Mouse (Mus musculus) adrenal gland, adult 2 months (tissue): ENCODE measurements around the gene Tec. TPM values are rescaled to one million over a fixed set of nuclear protein-coding genes. Genes with fewer than 3 reads are reported as not detected.

Experiments
- DNase-seq: peaks from one replicate; pipeline ENCODE4 v3.0.0; 2021
- polyA plus RNA-seq: library from polyadenylated mRNA; depleted of rRNA; stranded (reverse); fragments of >200 nt; gene quantifications from 2 replicates; pipeline ENCODE4 v1.2.3, GENCODE M21; 2012; rRNA removed
- total RNA-seq, 2 experiments: library from RNA; stranded (reverse); gene quantifications; 2 replicates each; pipeline ENCODE4 v1.2.3; 2021

Tec gene
- total and polyA plus RNA-seq, 3 experiments = 0.26 to 3.1 (median 2.9) TPM

DNA sequence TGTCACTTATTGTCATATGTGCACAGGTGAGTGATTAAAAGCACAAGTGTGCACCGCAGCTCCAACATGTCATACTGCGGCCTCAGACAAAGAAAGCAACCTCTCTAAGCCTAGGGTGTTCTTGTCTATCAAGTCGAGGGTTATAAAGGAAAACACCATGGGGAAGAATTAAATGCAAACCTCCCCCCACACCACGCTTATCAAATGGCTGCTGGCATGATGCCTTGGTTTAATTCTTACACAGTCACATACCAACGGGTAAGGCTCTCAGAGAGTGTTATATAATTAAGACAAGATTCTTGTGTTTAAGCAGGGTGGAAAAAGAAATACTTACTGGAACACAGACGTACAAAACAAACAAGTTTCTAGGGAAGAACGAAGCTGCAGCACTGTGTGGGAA is 132.5 kb downstream of the Tec start:
- DNase-seq = no peak

DNA sequence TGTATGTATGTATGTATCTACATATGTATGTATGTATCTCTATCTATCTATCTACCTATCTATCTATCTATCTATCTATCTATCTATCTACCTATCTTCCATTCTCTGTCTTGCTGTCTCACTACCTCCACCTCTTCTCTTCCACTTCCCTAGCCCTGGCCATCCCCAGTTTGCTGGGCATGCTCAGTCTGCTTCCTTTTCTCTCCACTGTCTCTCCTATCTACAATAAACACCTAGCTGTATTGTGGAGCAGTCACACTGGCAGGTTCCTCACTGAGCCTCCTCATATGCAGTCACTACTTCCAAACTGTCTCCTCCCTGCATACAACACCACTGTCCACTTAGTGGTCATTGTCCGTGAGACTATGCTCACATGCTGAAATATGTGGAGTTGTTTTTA is 135.4 kb downstream of the Tec start:
- no peak for DNase-seq

DNA sequence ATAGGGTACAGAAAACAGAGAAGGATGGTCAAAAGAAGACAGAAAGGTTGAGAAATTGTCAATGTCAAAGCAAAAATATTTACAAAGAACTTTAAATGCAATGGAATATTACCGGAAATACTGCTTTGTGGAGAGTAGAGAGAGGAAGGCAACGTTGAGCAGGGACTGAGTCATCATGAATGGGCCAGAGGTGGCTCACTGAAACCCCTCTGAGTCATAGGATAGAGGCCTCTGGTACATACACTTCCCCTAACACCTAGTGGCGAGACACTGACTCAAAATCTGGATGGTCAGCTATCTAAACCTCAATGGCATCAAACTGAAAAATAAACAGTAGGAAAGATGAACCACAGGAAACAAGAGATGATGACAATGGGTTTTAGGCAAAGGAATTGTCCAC is 142.9 kb downstream of the Tec start:
- DNase-seq = no peak

DNA sequence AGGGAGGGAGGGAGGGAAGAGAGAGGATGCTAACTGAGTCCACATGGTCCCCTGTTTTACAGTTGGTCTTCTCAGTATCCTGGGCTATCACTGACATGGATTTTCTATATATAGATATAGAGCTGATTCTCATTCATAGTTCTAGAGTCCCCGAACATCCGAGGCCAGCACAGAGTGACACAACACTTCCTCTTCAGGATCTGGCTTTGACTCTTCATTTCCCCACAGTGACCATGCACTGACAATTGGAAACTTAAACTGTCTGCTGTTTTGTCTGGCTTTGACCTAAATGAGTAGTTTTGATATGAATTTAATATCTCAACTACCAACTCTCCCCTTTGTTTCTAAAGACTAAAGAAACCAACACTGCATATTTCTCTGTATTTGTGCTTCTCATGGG is 144.9 kb downstream of the Tec start:
- no peak for DNase-seq

DNA sequence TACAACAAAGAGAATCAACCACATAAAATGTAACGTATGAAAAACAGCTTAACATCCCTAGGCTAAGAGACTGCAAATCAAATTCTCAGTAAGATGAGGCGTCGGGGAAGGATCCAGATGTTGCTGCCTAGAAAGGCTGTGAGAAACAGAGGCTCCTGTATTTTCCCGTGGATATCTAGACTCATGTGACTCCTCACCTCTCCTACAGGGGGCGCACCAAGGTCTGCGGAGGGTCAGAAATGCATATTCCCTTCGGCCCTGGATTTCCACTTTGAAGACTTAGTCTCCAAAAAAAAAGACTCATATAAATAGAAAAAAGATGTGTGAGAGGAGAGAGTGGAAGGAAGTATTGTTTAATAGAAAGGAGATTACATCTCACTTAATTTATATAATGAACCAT is 147.7 kb downstream of the Tec start:
- DNase-seq = no peak

DNA sequence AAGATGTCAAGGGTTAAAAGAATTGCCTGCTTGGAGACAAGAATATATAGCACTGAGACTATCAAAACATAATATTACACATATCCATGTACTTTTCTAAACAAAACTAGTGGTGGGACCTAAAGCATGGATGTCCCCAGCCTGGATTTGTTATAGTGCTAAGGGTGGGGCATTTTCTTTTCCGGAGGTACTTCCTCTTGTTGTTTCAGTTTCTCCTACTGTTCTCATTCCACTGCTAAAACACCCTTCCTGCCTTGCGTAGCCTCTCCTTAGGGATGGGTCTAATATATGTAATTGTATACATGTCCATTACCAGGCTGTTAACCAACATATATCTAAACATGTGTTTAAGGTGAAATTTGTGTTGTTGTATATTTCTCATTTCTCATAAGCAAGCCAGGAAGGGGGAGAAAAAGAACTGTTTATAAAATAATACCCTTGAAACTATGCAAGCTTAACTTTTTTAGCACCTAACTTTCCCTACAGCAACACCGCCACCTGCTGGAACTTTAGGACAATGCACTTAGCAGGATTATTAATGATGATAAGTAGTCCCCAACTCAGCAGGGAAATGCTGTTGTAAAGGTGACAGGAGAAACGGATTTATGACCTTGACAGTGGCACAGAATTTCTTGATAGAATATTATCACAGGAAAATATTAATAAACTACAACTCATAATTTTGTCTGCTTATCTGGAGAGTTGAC is 157.6 kb downstream of the Tec start:
- DNase-seq = peak; percentile 35

DNA sequence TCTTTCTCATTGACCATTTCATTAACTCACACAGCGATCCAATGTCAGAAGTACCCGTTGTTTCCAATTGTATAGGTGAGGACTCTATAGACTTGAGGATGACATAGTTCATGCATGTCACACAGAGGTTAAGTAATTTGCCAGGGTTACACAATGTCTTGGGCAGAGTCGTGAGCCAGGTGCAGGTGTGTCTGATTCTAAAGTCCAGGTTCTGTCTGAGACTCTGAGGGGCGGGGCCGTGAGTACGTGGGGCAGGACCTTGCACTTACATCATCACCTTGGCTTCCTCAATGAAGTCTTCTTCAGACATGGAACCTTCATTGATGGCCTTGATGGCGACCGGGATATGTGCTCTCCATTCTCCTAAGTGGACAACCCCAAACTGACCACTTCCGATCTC is 158.3 kb downstream of the Tec start:
- no peak for DNase-seq

DNA sequence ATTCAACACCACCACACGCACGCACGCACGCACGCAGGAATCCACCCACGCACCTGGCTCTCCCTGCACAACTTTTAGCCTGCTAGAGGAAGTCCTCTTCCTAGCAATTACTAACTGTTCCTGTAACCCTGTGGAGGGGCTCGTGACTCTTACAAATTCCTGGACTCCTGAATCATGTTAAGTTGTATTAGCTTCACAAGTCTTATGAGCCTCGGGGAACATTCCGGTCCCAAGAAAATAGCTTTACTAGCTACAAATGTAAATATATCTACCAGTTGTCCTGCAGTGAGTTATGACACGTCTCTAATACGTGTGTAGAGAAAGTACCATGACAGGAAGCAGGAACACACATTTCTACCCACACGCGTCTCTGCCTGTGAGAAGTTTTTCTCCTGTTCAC is 158.8 kb downstream of the Tec start:
- no peak for DNase-seq

DNA sequence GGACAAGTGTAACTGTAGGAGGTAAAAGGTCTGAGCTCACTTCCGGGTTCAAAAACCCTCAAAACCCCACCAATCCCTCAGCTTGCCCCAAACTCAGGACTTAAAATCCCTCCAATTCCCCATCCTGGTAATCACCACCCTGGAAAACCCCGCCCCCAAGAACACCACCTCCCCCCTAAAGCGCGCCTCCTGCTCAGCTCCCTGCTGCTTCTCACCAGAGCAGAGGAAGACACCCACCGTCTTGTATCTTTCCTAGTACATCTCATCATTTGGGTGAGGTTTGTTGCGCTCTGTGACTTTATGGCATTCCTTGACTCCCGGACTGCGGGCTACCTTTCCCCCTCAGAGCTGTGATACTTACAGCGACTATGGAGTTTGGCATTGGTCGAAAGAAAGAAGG is 161.6 kb downstream of the Tec start:
- DNase-seq = no peak

DNA sequence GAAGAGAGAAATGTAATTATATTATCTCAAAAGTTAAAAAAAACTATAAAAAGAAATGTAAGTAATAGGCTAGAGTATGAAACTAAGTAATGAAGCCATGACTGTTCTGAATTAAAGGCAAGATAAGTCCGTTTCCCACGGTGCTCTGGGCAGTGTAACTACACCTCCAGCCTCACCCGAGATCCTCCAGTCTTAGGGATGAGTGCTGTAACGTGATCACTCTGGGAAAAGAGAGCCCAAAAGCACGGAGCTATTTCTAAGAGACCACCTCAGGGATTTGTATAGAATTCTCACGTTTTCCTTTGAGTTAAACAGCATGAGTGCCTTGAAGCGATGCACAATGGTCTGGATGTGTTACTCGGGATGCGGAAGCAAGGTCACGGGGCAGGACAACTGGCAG is 162.2 kb downstream of the Tec start:
- no peak for DNase-seq

Other genes starting within 250 kb of the Tec start
- not detected for gene Cnga1, start 224.2 kb downstream of the Tec start, total RNA-seq
- gene Cnga1, start 224.2 kb downstream of the Tec start, polyA plus RNA-seq = not detected in 2 replicates
- 1 to 10 TPM in 1 of 2 experiments, under 1 TPM in 1; 0.38 to 2.8 TPM for gene Nipal1, start 220.7 kb downstream of the Tec start, total RNA-seq
- 0.15 and 0.32 TPM in 2 replicates for gene Nipal1, start 220.7 kb downstream of the Tec start, polyA plus RNA-seq
- under 1 TPM in 1 of 2 experiments, not detected in 1; 0.14 TPM for gene Txk, start 115.7 kb downstream of the Tec start, total RNA-seq
- gene Txk, start 115.7 kb downstream of the Tec start, polyA plus RNA-seq = not detected in 2 replicates
- 10 to 100 TPM; 52.5 to 83.4 TPM for gene Slain2, start 45.8 kb upstream of the Tec start, total RNA-seq
- gene Slain2, start 45.8 kb upstream of the Tec start, polyA plus RNA-seq = 13.8 and 15.9 TPM in 2 replicates
- not detected for gene Gm10135, start 106.2 kb upstream of the Tec start, total RNA-seq
- gene Gm10135, start 106.2 kb upstream of the Tec start, polyA plus RNA-seq = not detected in 2 replicates
- gene Slc10a4, start 138.4 kb upstream of the Tec start, total RNA-seq = 10 to 100 TPM in 1 of 2 experiments, 1 to 10 TPM in 1; 6.6 to 10.3 TPM
- 13.5 and 19.8 TPM in 2 replicates for gene Slc10a4, start 138.4 kb upstream of the Tec start, polyA plus RNA-seq